Mouse (Mus musculus) ES-CJ7 (cell line): ENCODE measurements around the gene Atf4.

Experiments
- DNase-seq: peaks from one replicate; pipeline ENCODE4 v3.0.0; 2011; ENCODE audit warnings: low read depth, low spot score

Gene Atf4

GRCm38 (mm10) chr15:80280646-80281045 is 25.7 kb downstream of the Atf4 start:
- peak; percentile 80 for DNase-seq

DNA sequence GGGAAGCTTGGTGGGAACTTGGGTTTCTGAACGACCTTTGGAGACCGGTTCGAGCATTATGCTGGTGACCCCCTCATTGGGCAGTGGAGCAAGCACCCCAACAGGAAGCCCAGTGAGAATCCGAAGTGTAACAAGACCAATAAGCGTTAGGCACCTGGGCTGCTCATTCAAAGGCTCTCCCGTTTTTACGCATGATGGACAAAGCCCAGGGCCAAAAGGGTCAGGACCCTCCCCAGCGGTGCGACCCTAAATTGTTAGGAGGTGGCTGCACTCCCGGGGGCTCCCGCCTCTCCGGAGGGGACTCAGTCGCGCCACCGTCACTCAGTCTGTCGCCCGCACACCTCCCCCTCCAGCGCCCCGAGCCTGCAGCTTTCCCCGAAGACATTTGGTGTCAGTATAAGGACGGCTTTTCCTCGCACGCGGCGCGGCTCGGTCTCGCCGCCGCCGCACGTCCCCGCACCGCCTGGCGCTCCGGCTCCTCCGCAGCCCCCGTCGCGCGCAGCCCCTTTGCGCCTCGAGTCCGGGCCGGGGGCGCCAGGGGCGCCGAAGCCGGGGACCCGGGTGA is 31.9 kb downstream of the Atf4 start, which contains the start of gene Cacna1i:
Gene Cacna1i, plus strand, starts transcription at position 388 of the 565 bp plus-strand sequence.
- DNase-seq: no peak

DNA sequence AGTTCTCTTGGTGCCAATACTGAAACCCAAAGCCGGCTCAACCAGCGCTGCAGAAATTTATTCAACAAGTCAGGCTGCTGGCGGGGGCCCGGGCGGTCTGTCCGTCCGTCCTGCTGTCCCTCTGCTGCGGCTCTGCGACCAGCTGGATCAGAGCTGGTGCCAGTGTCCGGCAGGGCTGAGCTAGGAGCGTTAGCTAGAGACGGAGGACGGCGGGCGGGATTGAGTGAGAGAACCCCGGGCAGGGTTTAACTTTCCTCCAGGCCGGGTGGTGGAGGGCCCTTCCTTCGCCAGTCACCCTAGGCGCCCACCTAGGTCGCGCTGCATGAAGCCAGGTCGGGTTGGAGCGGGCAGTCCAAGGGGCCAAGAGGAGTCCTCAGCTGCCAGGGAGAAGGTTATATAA is 33.1 kb downstream of the Atf4 start:
- DNase-seq: no peak

GRCm38 (mm10) chr15:80289436-80289835 is 34.5 kb downstream of the Atf4 start:
- peak; percentile 97 for DNase-seq

- DNase-seq: peak; percentile 29
Observed at GRCm38 (mm10) chr15:80297146-80297545, 42.2 kb downstream of the Atf4 start.

DNA sequence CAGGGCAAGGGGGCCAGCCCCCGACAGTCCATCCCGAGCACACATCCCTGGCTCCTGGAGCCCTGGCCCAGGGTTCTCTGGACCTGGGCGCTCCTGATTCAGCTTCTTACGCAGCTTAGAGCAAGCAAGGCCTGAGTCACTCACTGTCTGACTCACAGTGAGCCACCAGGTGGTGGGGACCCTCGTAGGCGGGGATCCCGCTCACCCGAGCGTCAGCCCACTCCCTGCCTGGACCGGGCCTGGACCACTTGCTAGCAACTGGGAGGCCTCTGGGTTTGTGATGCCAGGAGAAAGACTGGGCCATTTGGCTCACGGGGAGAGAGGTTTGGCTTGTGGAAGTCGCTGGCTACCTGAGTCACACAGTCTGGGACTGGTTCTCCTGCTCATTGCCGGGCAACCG is 48.8 kb downstream of the Atf4 start:
- DNase-seq: no peak

GRCm38 (mm10) chr15:80304188-80304587 is 49.2 kb downstream of the Atf4 start:
- no peak for DNase-seq

- DNase-seq: no peak
Observed at GRCm38 (mm10) chr15:80306146-80306545, 51.2 kb downstream of the Atf4 start.
